Mouse (Mus musculus) limb, embryonic 14.5 days (tissue): Measurements from ENCODE around the gene Nudt5. TPM values are rescaled to one million over a fixed set of nuclear protein-coding genes. Genes with fewer than 3 reads are reported as not detected.

Experiments used
- ATAC-seq: fragments of 200-750 bp; cut with Nextera tagmentation; 2 replicates; pipeline ENCODE4 v1.8.0; 2017; ENCODE audit warnings: low read depth, moderate number of reproducible peaks, moderate TSS enrichment; ENCODE audit not compliant: low FRiP score
- DNase-seq: peaks from one replicate; pipeline ENCODE4 v3.0.0-alpha.2; 2015; ENCODE audit warnings: low spot score
- H3K27ac ChIP-seq: fragments of 300-500 bp; sonication (generic); replicated peaks from 2 replicates; pipeline ENCODE4 v1.5.1; 2014; ENCODE audit warnings: low read depth, mild to moderate bottlenecking, low read length, moderate library complexity, mixed read lengths
- H3K27me3 ChIP-seq: fragments of 300-500 bp; sonication (generic); 2 replicates; pipeline ENCODE4 v1.6.1; 2014; ENCODE audit warnings: low read length, mixed read lengths; ENCODE audit not compliant: control insufficient read depth, insufficient read depth
- H3K36me3 ChIP-seq: fragments of 300-500 bp; sonication (generic); 2 replicates; pipeline ENCODE4 v1.6.1; 2014; ENCODE audit warnings: mild to moderate bottlenecking, low read length, moderate library complexity, mixed read lengths; ENCODE audit not compliant: control insufficient read depth, insufficient read depth
- H3K4me1 ChIP-seq: fragments of 300-500 bp; sonication (generic); 2 replicates; pipeline ENCODE4 v1.6.1; 2014; ENCODE audit warnings: antibody characterized with exemption, low read length, mixed read lengths; ENCODE audit not compliant: control insufficient read depth, insufficient read depth
- H3K4me2 ChIP-seq: fragments of 300-500 bp; sonication (generic); replicated peaks from 2 replicates; pipeline ENCODE4 v1.6.1; 2014; ENCODE audit warnings: low read depth, mild to moderate bottlenecking, low read length, moderate library complexity; ENCODE audit not compliant: severe bottlenecking
- H3K4me3 ChIP-seq: fragments of 300-500 bp; sonication (generic); replicated peaks from 2 replicates; pipeline ENCODE4 v1.5.1; 2014; ENCODE audit warnings: low read length
- H3K9ac ChIP-seq: fragments of 300-500 bp; sonication (generic); 2 replicates; pipeline ENCODE4 v1.6.1; 2014; ENCODE audit warnings: mild to moderate bottlenecking, low read depth, low read length, moderate library complexity; ENCODE audit not compliant: severe bottlenecking
- H3K9me3 ChIP-seq: fragments of 300-500 bp; sonication (generic); 2 replicates; pipeline ENCODE4 v1.6.1; 2016; ENCODE audit warnings: low read length; ENCODE audit not compliant: control insufficient read depth
- POLR2A ChIP-seq: fragments of 200-500 bp; IDR thresholded peaks from 2 replicates; pipeline ENCODE4 v1.8.0; 2012; ENCODE audit warnings: inconsistent platforms, mild to moderate bottlenecking, moderate library complexity, borderline replicate concordance; ENCODE audit not compliant: insufficient read depth, insufficient read length; ENCODE audit errors: extremely low read depth
- WGBS: fragments of 180-500 bp; shearing (Covaris S2); extraction: QIAGEN DNeasy Blood & Tissue Kit; methylation state at CpG from one replicate; pipeline ENCODE4 v1.1.7; 2014; 5-methylcytosine and 5-hydroxymethylcytosine counted together
- polyA plus RNA-seq, 2 experiments: library from polyadenylated mRNA; depleted of rRNA in 1 of 2; stranded (reverse) in 1 of 2; unstranded in 1 of 2; fragments of >200 nt; fragmentation: Nextera tagmentation in 1 of 2; extraction: Ambion mirVana in 1 of 2; gene quantifications; 2 replicates each; pipeline versions ENCODE4 v1.2.1 to v1.2.3; 2012 to 2014

Nudt5 gene
- 28.7 and 34.6 TPM in 2 replicates for polyA plus RNA-seq (2012; rRNA removed)
- polyA plus RNA-seq (2014; fragmentation: Nextera tagmentation; extraction: Ambion mirVana) = 56.4 and 57.4 TPM in 2 replicates

DNA sequence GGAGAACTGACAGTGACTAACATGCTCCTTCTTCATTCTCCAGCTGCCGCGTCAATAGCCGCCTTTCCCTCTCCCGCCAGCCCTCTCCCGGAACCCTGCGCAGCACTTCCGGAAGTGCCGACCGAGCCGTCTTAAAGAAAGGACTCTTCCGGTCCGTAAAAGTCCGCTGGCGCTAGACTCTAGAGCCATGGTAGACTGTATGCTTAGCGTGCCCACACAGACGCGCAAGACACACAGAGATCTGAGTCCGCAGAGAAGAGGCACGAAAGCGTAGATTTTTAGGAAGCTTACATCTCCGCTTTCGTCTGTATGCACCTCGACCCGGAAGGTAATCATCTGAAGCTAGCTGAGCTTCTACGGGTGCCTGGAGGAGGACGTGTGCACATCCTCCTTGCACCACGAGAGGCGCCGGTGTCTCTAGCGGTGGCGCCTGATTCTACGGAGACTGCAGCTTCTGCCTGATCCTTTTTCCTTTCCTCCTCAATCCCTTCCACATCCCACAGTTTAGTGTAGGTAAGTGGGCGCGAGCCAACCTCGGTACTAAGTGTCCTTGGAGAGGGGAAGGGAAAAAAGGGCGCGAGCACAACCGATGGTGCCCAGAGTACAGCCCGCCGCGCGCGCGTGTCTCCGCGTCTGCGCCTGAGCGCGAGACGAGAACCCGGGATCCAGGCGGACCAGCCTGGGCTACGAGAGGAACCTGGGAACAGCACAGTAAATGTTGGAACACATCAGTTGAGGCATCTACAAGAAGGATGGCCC is at the start of gene Nudt5, which contains the start of gene Cdc123:
Gene Nudt5 (plus strand): TSS at position 147 of the 759 bp plus-strand sequence.
Gene Cdc123 (minus strand): TSS at position 292 of the 759 bp plus-strand sequence.
- peak; percentile 97 for ATAC-seq
- Histone ChIP-seq H3K9me3 (no peaks in the 10 kb centered on the region), H3K27ac (peak within 1 kb of the TSS; percentile 85), H3K36me3 (peaks cover 22% of the 10 kb centered on the region), H3K4me2 (peak within 1 kb of the TSS; percentile 56), H3K9ac (peak within 1 kb of the TSS; percentile 82), H3K27me3 (no peaks in the 10 kb centered on the region), H3K4me3 (peak within 1 kb of the TSS; percentile 79), H3K4me1 (peaks cover 12% of the 10 kb centered on the region)
- TF ChIP-seq POLR2A = peak; percentile 72; the same call in 1 of the 2 replicates
- DNase-seq = peak; percentile 93
- under 1% methylated on average over 53 of the region's 53 CpGs for WGBS

DNA sequence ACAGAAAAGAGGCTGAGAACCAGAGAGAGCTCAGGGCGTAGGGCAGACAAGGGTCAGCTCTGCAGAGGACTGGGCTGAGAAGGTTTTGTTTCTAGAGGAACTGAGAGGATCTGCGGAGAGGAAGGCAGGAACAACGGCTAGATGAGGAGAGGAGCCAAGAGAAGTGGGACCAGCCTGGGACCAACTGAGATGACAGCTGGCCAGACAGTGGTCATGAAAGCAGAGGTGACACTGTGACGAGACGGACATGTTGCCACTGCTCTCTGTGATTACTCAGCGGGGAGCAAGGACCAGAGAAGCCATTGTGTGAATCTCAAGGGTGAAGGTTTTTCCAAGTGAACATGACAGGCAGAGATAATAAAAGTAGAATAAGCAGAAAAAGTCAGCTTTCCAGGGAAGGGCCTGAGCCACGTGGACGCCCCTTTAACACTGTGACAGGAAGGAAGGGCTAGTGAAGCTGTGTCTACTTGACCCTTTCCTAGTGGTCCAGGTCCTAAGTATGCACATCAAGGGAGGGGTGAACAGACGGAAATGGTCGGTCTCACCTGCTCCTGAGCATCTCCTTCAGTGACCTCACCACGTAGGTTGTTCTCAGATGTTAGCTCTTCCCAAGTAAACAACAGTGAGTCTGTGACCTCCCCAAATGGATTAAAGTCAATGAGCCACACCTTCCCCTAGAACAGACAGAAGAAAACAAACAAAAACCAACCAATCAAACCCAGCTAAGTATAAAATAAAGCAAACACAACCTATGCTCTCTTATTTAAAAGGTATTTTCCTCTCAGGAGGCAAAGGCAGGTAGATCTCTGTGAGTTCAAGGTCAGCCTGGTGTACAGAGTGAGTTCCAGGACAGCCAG is 46.8 kb upstream of the Nudt5 start:
- ATAC-seq = no peak
- WGBS = 89% methylated on average over 11 of the region's 11 CpGs
- Histone ChIP-seq H3K4me2 (no peak overlapping the region), H3K27ac (no peak overlapping the region), H3K4me1 (no peaks in the 10 kb centered on the region), H3K9me3 (no peaks in the 10 kb centered on the region), H3K36me3 (peaks cover 68% of the 10 kb centered on the region), H3K27me3 (no peaks in the 10 kb centered on the region), H3K9ac (no peak overlapping the region), H3K4me3 (no peak overlapping the region)
- no peak for DNase-seq
- TF ChIP-seq POLR2A = no peak

DNA sequence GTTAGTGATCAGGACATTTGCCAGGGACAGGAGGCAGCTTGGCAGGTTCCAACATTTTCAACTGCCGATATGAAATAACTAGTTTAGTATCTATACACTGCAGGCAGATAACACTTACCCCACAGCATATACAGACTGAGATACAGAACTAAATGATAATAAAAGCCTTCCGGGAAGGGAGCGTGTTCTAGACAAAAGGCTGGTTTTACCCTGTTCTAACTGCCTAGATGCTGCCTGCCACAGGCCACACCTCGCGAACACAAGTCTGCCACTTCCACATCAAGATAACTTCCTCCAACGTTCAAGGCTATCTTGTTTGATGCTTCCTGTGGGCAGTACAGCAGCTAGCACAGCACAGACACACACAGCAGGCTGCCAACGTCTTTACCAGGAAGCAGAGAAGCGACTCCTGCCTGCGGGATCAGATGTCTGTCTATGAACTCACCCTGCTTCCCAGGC is 43.6 kb upstream of the Nudt5 start:
- Histone ChIP-seq H3K4me1 (no peaks in the 10 kb centered on the region), H3K36me3 (peaks cover 65% of the 10 kb centered on the region), H3K4me3 (no peak overlapping the region), H3K4me2 (no peak overlapping the region), H3K27me3 (no peaks in the 10 kb centered on the region), H3K27ac (no peak overlapping the region), H3K9ac (no peak overlapping the region), H3K9me3 (no peaks in the 10 kb centered on the region)
- TF ChIP-seq POLR2A = no peak
- DNase-seq (no peak), ATAC-seq (no peak)
- WGBS = 87% methylated on average over 9 of the region's 9 CpGs

DNA sequence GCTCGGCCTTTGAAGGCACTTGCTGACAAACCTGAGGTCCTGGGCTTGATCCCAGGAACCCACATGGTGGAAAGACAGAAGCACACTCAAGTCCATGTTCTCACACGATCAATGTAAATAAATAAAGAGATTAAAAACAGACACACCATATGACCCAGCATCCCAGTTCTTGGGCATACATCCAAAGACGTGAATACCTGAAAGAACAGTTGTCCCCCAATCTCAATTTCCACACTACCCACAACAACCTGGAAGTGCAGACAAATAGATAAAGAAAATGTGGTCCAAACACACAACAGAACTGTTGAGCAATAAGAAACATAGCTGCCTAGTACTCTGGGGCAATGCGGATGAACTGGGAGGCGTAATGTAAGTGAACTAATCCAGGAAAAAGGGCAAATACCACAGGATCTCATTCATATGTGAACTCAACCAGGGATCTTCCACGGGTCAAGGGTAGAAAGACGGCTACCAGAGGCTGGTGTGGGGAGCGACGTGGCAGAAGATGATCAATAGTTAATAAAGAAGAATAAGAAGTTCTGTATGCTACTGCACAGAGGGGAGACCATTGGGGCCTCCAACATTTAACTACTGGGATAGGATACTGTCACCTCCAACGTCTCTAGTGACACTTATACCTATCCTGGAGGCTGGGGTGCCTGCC is 42.8 kb upstream of the Nudt5 start:
- peaks cover 57% of the 10 kb centered on the region for H3K36me3 ChIP-seq
- no peak for ATAC-seq
- 91% methylated on average over 10 of the region's 10 CpGs for WGBS

More for the DNA sequence above, 42.8 kb upstream of the Nudt5 start:
- Histone ChIP-seq H3K27me3 (no peaks in the 10 kb centered on the region), H3K27ac (no peak overlapping the region), H3K9ac (no peak overlapping the region), H3K9me3 (no peaks in the 10 kb centered on the region), H3K4me1 (no peaks in the 10 kb centered on the region), H3K4me2 (no peak overlapping the region), H3K4me3 (no peak overlapping the region)
- no peak for DNase-seq
- no peak for TF ChIP-seq POLR2A
